Mouse (Mus musculus) neural tube, embryonic 14.5 days (tissue): ENCODE measurements at regions not wholly inside any gene's neighbourhood (a gene's known extent, or its start where the extent isn't known, plus 50 kb on each side); places are given as distances from the start of the nearest gene placed in this dataset.

Experiments used
- ATAC-seq: fragments of 200-750 bp; cut with Nextera tagmentation; 2 replicates; pipeline ENCODE4 v1.8.0; 2017; ENCODE audit warnings: low read depth, mild to moderate bottlenecking, moderate TSS enrichment, moderate library complexity
- H3K27ac ChIP-seq: fragments of 300-500 bp; sonication (generic); 2 replicates; pipeline ENCODE4 v1.5.1; 2014; ENCODE audit warnings: low read depth, mild to moderate bottlenecking, control low read depth, low read length, moderate library complexity, mixed read lengths
- H3K27me3 ChIP-seq: fragments of 300-500 bp; sonication (generic); 2 replicates; pipeline ENCODE4 v1.6.1; 2014; ENCODE audit warnings: low read length; ENCODE audit not compliant: control insufficient read depth, insufficient read depth
- H3K36me3 ChIP-seq: fragments of 300-500 bp; sonication (generic); 2 replicates; pipeline ENCODE4 v1.6.1; 2014; ENCODE audit warnings: low read length, mixed read lengths; ENCODE audit not compliant: control insufficient read depth, insufficient read depth
- H3K4me1 ChIP-seq: fragments of 300-500 bp; sonication (generic); 2 replicates; pipeline ENCODE4 v1.6.1; 2014; ENCODE audit warnings: low read length; ENCODE audit not compliant: control insufficient read depth, insufficient read depth
- H3K4me2 ChIP-seq: fragments of 300-500 bp; sonication (generic); 2 replicates; pipeline ENCODE4 v1.6.1; 2014; ENCODE audit warnings: mild to moderate bottlenecking, low read depth, low read length, control low read depth
- H3K4me3 ChIP-seq: fragments of 300-500 bp; sonication (generic); 2 replicates; pipeline ENCODE4 v1.5.1; 2014; ENCODE audit warnings: low read depth, low read length, control low read depth, mixed read lengths
- H3K9ac ChIP-seq: fragments of 300-500 bp; sonication (generic); replicated peaks from 2 replicates; pipeline ENCODE4 v1.6.1; 2014; ENCODE audit warnings: low read depth, mild to moderate bottlenecking, control low read depth, low read length, mixed read lengths
- H3K9me3 ChIP-seq: fragments of 300-500 bp; sonication (generic); 2 replicates; pipeline ENCODE4 v1.6.1; 2016; ENCODE audit warnings: low read length; ENCODE audit not compliant: control insufficient read depth
- WGBS: fragments of 180-500 bp; shearing (Covaris S2); extraction: QIAGEN DNeasy Blood & Tissue Kit; methylation state at CpG from one replicate; pipeline ENCODE4 v1.1.7; 2014; 5-methylcytosine and 5-hydroxymethylcytosine counted together

DNA sequence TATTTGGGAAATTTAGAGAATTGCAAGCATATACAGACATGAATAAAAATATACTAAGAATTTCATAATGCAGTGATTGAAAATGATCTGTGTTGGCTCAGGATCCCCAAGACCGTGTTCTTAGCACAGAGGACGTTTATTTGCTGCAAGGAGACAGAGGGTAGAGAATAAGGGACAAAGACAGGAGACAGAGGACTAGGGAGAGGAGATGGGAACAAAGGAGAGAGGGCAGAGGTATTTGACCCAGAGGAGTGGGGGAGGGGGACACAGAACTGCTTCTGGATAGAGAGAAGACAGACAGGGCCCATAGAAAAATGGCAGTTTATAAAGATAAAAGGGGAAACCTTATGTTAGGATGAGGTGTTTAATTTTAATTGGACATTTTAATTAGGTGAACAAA lies 265.0 kb downstream of the Lmbrd1 start:
- H3K4me3 ChIP-seq = no peak overlapping the region
- 20% methylated on average over 2 of the region's 2 CpGs for WGBS
- no peaks in the 10 kb centered on the region for H3K36me3 ChIP-seq
- no peaks in the 10 kb centered on the region for H3K27me3 ChIP-seq
- no peak overlapping the region for H3K9ac ChIP-seq
- H3K4me1 ChIP-seq = no peaks in the 10 kb centered on the region
- no peak overlapping the region for H3K27ac ChIP-seq
- ATAC-seq = no peak
- no peak overlapping the region for H3K4me2 ChIP-seq
- H3K9me3 ChIP-seq = no peaks in the 10 kb centered on the region

DNA sequence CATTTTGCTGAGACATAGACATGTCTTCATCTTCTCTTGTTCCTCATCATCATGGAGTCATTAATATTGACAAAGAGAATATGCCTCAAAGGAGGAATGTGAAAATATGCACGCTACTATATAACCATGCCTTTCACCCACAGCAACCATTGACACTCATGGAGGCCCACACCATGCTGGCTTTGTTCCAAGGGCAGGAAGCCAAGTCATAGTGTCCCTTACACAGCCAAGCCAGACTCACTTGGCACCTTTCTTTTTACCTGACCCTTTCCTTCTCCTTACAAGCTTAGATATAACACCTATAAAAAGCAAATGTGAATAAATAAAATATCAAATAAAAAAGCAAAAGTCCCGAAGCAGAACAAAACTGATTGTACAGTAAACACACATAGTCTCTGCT lies 294.3 kb downstream of the Lmbrd1 start:
- Histone ChIP-seq H3K4me1 (no peaks in the 10 kb centered on the region), H3K4me2 (no peak overlapping the region), H3K4me3 (no peak overlapping the region), H3K9me3 (no peaks in the 10 kb centered on the region), H3K9ac (no peak overlapping the region), H3K27ac (no peak overlapping the region), H3K36me3 (no peaks in the 10 kb centered on the region), H3K27me3 (no peaks in the 10 kb centered on the region)
- 75% methylated on average over 2 of the region's 2 CpGs for WGBS
- ATAC-seq = no peak

DNA sequence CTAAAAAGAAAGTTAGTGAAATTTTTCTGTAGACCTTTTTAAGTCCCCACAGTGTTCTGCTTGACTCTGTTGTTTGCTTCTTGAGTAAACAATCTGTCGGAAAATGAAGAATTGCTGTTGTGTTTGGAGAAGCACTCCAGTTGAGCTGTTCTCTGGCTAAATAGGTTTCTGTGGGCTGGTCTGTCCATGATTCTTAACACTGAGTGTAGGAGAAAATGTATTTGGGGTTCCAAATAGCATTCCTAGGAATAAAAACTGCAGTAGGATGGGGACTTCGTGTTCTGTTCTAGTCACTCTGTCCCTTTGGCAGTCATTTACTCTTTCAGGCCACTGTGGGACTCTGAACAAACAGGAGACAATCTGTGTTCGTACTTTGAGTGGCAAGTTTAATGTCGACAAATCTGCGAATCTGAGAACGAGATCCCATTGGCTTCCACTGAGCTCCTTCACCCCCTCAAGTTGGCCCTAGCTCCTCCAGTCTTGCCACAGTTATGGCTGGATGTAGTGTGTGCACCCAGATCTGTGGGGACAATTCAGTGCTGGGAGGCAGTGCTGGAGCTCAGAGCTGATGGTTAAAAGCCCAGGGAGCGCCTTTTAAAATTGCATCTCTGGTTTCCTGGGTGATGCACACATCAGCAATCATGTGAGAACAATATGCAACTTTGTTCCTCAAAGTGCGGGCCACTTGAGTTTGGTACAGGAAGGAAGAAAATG lies 330.2 kb downstream of the Lmbrd1 start:
- no peaks in the 10 kb centered on the region for H3K4me1 ChIP-seq
- no peak overlapping the region for H3K4me3 ChIP-seq
- no peak for ATAC-seq
- H3K27me3 ChIP-seq = no peaks in the 10 kb centered on the region
- 74% methylated on average over 8 of the region's 8 CpGs for WGBS
- H3K36me3 ChIP-seq = no peaks in the 10 kb centered on the region
- no peak overlapping the region for H3K9ac ChIP-seq
- H3K27ac ChIP-seq = no peak overlapping the region
- no peaks in the 10 kb centered on the region for H3K9me3 ChIP-seq
- H3K4me2 ChIP-seq = no peak overlapping the region

DNA sequence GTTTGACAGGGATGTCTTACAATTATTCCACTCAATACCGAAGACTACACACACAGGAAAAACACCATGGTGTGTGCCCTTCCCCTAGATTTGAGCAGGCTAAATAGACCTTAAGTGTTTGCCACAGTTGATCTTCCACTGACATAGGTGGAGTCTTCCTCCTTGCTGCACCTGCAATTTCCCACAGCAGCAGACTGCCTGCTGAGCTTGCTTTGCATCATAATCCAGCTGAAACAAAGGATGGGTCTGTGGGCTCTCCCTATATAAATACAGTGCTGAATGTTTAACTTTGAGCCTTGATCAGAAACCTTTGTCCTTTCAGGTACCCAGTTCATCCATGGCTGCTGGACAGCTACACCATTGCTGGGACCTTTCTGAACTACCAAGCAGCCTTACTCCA lies 334.3 kb downstream of the Lmbrd1 start:
- Histone ChIP-seq H3K9ac (no peak overlapping the region), H3K36me3 (no peaks in the 10 kb centered on the region), H3K4me1 (no peaks in the 10 kb centered on the region), H3K9me3 (no peaks in the 10 kb centered on the region), H3K4me2 (no peak overlapping the region), H3K4me3 (no peak overlapping the region), H3K27ac (no peak overlapping the region), H3K27me3 (no peaks in the 10 kb centered on the region)
- 65% methylated on average over 1 of the region's 1 CpGs for WGBS
- ATAC-seq = no peak
